Mouse (Mus musculus) cerebellum, postnatal 4 days (tissue): ENCODE measurements around the gene Kmt5b.

Experiments
- DNase-seq, 2 experiments: peaks; one replicate each; pipeline ENCODE4 v3.0.0; 2022; ENCODE audit warnings: low spot score in 2 of 2, mixed read lengths in 1 of 2

The Kmt5b gene

GRCm38 (mm10) chr19:3767276-3767780 is at the start of gene Kmt5b:
Gene Kmt5b (plus strand): TSS chr19:3767421.
- DNase-seq = peak in 1 of 2 experiments; percentile 32

- peak; percentile 43 to 76 for DNase-seq
Observed at GRCm38 (mm10) chr19:3718481-3719361, 48.5 kb upstream of the Kmt5b start.

- peak in 1 of 2 experiments; percentile 63 for DNase-seq
Observed at GRCm38 (mm10) chr19:3719362-3719891, 47.8 kb upstream of the Kmt5b start.

- DNase-seq = no peak
Observed at GRCm38 (mm10) chr19:3723170-3723569, 44.1 kb upstream of the Kmt5b start.

- peak in 1 of 2 experiments; percentile 38 for DNase-seq
Observed at GRCm38 (mm10) chr19:3723904-3724303, 43.3 kb upstream of the Kmt5b start.

GRCm38 (mm10) chr19:3724779-3725178 is 42.4 kb upstream of the Kmt5b start:
- DNase-seq = peak in 1 of 2 experiments; percentile 72

GRCm38 (mm10) chr19:3728901-3729300 is 38.3 kb upstream of the Kmt5b start:
- no peak for DNase-seq

GRCm38 (mm10) chr19:3730781-3731646 is 36.2 kb upstream of the Kmt5b start:
- DNase-seq = no peak

- no peak for DNase-seq
Observed at GRCm38 (mm10) chr19:3736001-3736400, 31.2 kb upstream of the Kmt5b start.

GRCm38 (mm10) chr19:3739650-3740049 is 27.6 kb upstream of the Kmt5b start:
- DNase-seq = no peak

- peak in 1 of 2 experiments; percentile 20 for DNase-seq
Observed at GRCm38 (mm10) chr19:3742716-3743115, 24.5 kb upstream of the Kmt5b start.

GRCm38 (mm10) chr19:3743362-3743761 is 23.9 kb upstream of the Kmt5b start:
- no peak for DNase-seq

- DNase-seq = peak in 1 of 2 experiments; percentile 66
Observed at GRCm38 (mm10) chr19:3743851-3744512, 23.2 kb upstream of the Kmt5b start.

- DNase-seq = no peak
Observed at GRCm38 (mm10) chr19:3752621-3753239, 14.5 kb upstream of the Kmt5b start.

- DNase-seq = no peak
Observed at GRCm38 (mm10) chr19:3753240-3753633, 14.0 kb upstream of the Kmt5b start.

- DNase-seq = no peak
Observed at GRCm38 (mm10) chr19:3753738-3754137, 13.5 kb upstream of the Kmt5b start.

GRCm38 (mm10) chr19:3757861-3758260 is 9.4 kb upstream of the Kmt5b start:
- DNase-seq = no peak

GRCm38 (mm10) chr19:3765221-3765820 is 1.9 kb upstream of the Kmt5b start:
- no peak for DNase-seq

- DNase-seq = no peak
Observed at GRCm38 (mm10) chr19:3766378-3766777, 843 bp upstream of the Kmt5b start.
